Mouse (Mus musculus) limb, embryonic 14.5 days (tissue): ENCODE data around the gene Lpcat1. TPM values are rescaled to one million over a fixed set of nuclear protein-coding genes. Genes with fewer than 3 reads are reported as not detected.
A peak's percentile ranks its signal among the peaks of the same experiment; 100 is the strongest.

Experiments used
- ATAC-seq: fragments of 200-750 bp; cut with Nextera tagmentation; 2 replicates; pipeline ENCODE4 v1.8.0; 2017; ENCODE audit warnings: low read depth, moderate number of reproducible peaks, moderate TSS enrichment; ENCODE audit not compliant: low FRiP score
- DNase-seq: peaks from one replicate; pipeline ENCODE4 v3.0.0-alpha.2; 2015; ENCODE audit warnings: low spot score
- H3K27ac ChIP-seq: fragments of 300-500 bp; sonication (generic); replicated peaks from 2 replicates; pipeline ENCODE4 v1.5.1; 2014; ENCODE audit warnings: low read depth, mild to moderate bottlenecking, low read length, moderate library complexity, mixed read lengths
- H3K27me3 ChIP-seq: fragments of 300-500 bp; sonication (generic); 2 replicates; pipeline ENCODE4 v1.6.1; 2014; ENCODE audit warnings: low read length, mixed read lengths; ENCODE audit not compliant: control insufficient read depth, insufficient read depth
- H3K36me3 ChIP-seq: fragments of 300-500 bp; sonication (generic); 2 replicates; pipeline ENCODE4 v1.6.1; 2014; ENCODE audit warnings: mild to moderate bottlenecking, low read length, moderate library complexity, mixed read lengths; ENCODE audit not compliant: control insufficient read depth, insufficient read depth
- H3K4me1 ChIP-seq: fragments of 300-500 bp; sonication (generic); 2 replicates; pipeline ENCODE4 v1.6.1; 2014; ENCODE audit warnings: antibody characterized with exemption, low read length, mixed read lengths; ENCODE audit not compliant: control insufficient read depth, insufficient read depth
- H3K4me2 ChIP-seq: fragments of 300-500 bp; sonication (generic); replicated peaks from 2 replicates; pipeline ENCODE4 v1.6.1; 2014; ENCODE audit warnings: low read depth, mild to moderate bottlenecking, low read length, moderate library complexity; ENCODE audit not compliant: severe bottlenecking
- H3K4me3 ChIP-seq: fragments of 300-500 bp; sonication (generic); replicated peaks from 2 replicates; pipeline ENCODE4 v1.5.1; 2014; ENCODE audit warnings: low read length
- H3K9ac ChIP-seq: fragments of 300-500 bp; sonication (generic); 2 replicates; pipeline ENCODE4 v1.6.1; 2014; ENCODE audit warnings: mild to moderate bottlenecking, low read depth, low read length, moderate library complexity; ENCODE audit not compliant: severe bottlenecking
- H3K9me3 ChIP-seq: fragments of 300-500 bp; sonication (generic); 2 replicates; pipeline ENCODE4 v1.6.1; 2016; ENCODE audit warnings: low read length; ENCODE audit not compliant: control insufficient read depth
- POLR2A ChIP-seq: fragments of 200-500 bp; IDR thresholded peaks from 2 replicates; pipeline ENCODE4 v1.8.0; 2012; ENCODE audit warnings: inconsistent platforms, mild to moderate bottlenecking, moderate library complexity, borderline replicate concordance; ENCODE audit not compliant: insufficient read depth, insufficient read length; ENCODE audit errors: extremely low read depth
- WGBS: fragments of 180-500 bp; shearing (Covaris S2); extraction: QIAGEN DNeasy Blood & Tissue Kit; methylation state at CpG from one replicate; pipeline ENCODE4 v1.1.7; 2014; 5-methylcytosine and 5-hydroxymethylcytosine counted together
- polyA plus RNA-seq, 2 experiments: library from polyadenylated mRNA; depleted of rRNA in 1 of 2; stranded (reverse) in 1 of 2; unstranded in 1 of 2; fragments of >200 nt; fragmentation: Nextera tagmentation in 1 of 2; extraction: Ambion mirVana in 1 of 2; gene quantifications; 2 replicates each; pipeline versions ENCODE4 v1.2.1 to v1.2.3; 2012 to 2014

The Lpcat1 gene
- polyA plus RNA-seq, 2 experiments: 43.2 to 51.7 TPM

DNA sequence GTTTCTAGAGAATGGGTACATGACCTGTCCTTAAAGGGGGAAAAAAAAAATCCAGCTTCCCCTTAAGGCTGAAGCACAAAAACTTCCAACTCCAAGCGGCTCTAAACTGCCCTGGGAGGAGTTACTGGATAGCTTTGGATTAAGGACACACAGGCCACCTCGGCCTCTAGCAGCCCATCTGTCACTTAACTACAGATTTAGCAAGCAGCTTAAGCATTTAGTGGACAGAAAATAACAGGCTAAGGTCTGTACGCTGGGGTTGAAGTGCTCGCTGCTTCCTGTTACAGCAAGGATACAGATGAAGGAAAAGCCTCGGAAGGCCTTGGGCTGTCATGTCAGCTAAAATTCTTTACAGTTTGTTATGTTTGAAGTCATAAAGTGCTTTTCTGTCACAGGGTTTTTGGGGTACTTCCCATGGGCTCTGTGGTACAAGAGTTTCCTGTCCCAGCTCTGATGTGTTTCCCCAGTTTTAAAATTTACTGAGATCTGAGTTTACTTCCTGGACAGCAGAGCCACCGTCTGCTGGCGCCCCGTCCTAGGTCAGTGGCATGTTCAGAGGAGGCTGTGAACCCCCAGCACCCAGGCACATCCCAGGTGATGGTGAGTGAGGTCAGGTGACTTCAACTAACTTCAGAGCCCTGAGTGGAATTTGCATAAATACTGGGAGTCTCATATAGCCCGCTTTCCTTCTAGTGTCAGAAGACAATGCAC lies 2.4 kb downstream of the Lpcat1 start:
- Histone ChIP-seq H3K4me1 (peaks cover 21% of the 10 kb centered on the region), H3K27me3 (no peaks in the 10 kb centered on the region), H3K27ac (no peak overlapping the region), H3K9ac (peak overlapping the region; percentile 18; the same call in 1 of the 2 replicates), H3K36me3 (no peaks in the 10 kb centered on the region), H3K9me3 (no peaks in the 10 kb centered on the region), H3K4me2 (peak overlapping the region; percentile 73), H3K4me3 (peak overlapping the region; percentile 96; the same call in 1 of the 2 replicates)
- ATAC-seq (no peak), DNase-seq (no peak)
- WGBS: 65% methylated on average over 9 of the region's 9 CpGs
- no peak for TF ChIP-seq POLR2A

- Histone ChIP-seq H3K4me1 (peaks cover 24% of the 10 kb centered on the region), H3K9me3 (no peaks in the 10 kb centered on the region), H3K4me3 (no peak overlapping the region), H3K27me3 (no peaks in the 10 kb centered on the region), H3K27ac (no peak overlapping the region), H3K36me3 (peaks cover 5% of the 10 kb centered on the region; the same call in 1 of the 2 replicates), H3K4me2 (no peak overlapping the region), H3K9ac (no peak overlapping the region)
- 66% methylated on average over 3 of the region's 3 CpGs for WGBS
- no peak for ATAC-seq
- no peak for DNase-seq
- TF ChIP-seq POLR2A: no peak
Observed at GRCm38 (mm10) chr13:73472481-73472880, 5.5 kb downstream of the Lpcat1 start.

DNA sequence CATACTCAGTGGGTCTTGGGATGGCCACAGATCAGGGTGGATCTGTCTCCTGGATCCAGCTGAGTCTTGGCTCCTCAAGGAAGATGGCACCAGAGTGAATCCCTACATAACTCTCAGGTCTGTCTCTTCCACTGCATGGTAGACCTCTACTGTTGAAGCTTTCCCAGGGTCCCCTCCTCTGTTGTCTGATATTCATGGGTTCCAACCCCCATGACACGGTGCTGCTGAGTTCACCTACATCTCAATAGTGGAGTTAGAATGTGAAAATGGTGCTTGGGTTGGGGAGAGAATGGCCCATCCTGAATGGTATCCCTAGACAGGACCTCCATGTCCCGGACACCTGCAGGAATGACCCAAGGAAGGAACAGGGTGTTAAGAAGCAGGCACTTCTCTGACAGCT lies 6.7 kb downstream of the Lpcat1 start:
- WGBS: 94% methylated on average over 2 of the region's 2 CpGs
- ATAC-seq (no peak), DNase-seq (no peak)
- Histone ChIP-seq H3K9ac (no peak overlapping the region), H3K4me2 (no peak overlapping the region), H3K36me3 (peaks cover 5% of the 10 kb centered on the region; the same call in 1 of the 2 replicates), H3K4me3 (no peak overlapping the region), H3K27ac (no peak overlapping the region), H3K27me3 (no peaks in the 10 kb centered on the region), H3K4me1 (peaks cover 15% of the 10 kb centered on the region; the same call in 1 of the 2 replicates), H3K9me3 (no peaks in the 10 kb centered on the region)
- no peak for TF ChIP-seq POLR2A

DNA sequence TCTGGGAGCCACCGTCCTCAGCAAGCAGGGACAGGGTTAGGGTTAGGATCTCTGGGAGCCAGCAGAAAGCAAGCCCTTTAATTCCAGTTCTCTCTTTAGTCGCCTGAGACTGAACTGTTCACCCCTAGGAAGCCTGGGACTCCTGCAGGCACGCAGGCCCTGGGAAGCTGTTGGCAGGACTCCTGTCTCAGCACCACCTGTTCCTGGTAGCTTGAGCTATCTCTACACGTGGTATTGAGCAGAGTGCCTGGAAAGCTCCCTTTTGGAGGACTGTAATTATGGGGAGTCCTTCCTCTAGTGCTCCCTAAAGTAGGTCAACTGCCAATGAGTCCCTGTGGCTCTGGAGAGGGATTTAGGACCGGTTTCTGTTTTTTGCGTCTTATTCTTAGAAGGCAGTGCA lies 7.2 kb downstream of the Lpcat1 start:
- no peak for TF ChIP-seq POLR2A
- Histone ChIP-seq H3K9ac (no peak overlapping the region), H3K27me3 (no peaks in the 10 kb centered on the region), H3K27ac (no peak overlapping the region), H3K4me3 (no peak overlapping the region), H3K4me1 (peaks cover 11% of the 10 kb centered on the region; the same call in 1 of the 2 replicates), H3K4me2 (no peak overlapping the region), H3K9me3 (no peaks in the 10 kb centered on the region), H3K36me3 (peaks cover 5% of the 10 kb centered on the region; the same call in 1 of the 2 replicates)
- ATAC-seq (no peak), DNase-seq (no peak)
- 85% methylated on average over 6 of the region's 6 CpGs for WGBS

GRCm38 (mm10) chr13:73475058-73475980 lies 8.3 kb downstream of the Lpcat1 start:
- WGBS: 93% methylated on average over 12 of the region's 12 CpGs
- no peak for TF ChIP-seq POLR2A
- H3K4me3 ChIP-seq: no peak overlapping the region
- DNase-seq (no peak), ATAC-seq (no peak)
- H3K27me3 ChIP-seq: no peaks in the 10 kb centered on the region
- H3K36me3 ChIP-seq: peaks cover 5% of the 10 kb centered on the region; the same call in 1 of the 2 replicates
- H3K4me1 ChIP-seq: peaks cover 6% of the 10 kb centered on the region; the same call in 1 of the 2 replicates
- H3K27ac ChIP-seq: no peak overlapping the region
- no peak overlapping the region for H3K9ac ChIP-seq
- H3K4me2 ChIP-seq: no peak overlapping the region
- no peaks in the 10 kb centered on the region for H3K9me3 ChIP-seq
